Mouse (Mus musculus) heart, adult 11 months (tissue): ENCODE measurements around the gene Cldn19.

Experiments
- DNase-seq: peaks from one replicate; pipeline ENCODE4 v3.0.0; 2022

The Cldn19 gene

DNA sequence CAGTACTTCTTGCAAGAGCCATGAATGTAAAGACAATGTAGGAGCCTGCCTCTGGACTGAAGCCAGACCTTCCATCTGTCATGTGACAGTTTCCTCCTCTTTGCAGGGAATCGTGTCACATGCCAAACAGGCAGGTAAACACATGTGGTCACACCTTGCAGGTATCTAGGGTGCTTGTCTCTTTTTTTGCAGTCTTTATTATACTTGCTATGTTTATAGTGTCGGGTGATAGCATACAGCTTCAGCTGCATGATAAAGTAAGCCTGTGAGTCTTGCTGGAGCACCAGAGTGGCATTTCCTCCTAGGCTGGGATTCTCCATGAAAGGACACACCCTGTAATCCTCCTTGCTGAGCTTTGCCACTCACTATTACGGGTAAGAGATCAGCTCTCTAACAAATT is 46.6 kb downstream of the Cldn19 start:
- no peak for DNase-seq

DNA sequence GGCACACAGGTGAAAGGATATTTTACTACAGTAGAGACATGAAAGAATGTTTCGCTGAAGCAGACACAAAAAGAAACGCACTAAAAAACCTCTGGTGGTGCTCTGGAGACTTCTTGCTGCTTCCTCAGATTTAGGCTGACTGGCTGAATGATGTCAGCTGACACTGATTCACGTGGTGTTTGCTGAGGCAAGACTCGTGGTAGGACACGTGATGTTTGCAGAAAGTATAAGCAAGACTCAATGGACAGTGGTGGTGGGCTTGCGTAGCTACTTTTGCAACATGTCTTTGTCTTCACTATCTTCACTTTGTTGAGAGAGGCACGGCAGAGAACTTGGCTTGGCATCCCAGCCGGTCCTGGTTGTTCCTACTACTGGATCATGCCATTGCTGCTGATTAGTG is 48.1 kb downstream of the Cldn19 start:
- no peak for DNase-seq

DNA sequence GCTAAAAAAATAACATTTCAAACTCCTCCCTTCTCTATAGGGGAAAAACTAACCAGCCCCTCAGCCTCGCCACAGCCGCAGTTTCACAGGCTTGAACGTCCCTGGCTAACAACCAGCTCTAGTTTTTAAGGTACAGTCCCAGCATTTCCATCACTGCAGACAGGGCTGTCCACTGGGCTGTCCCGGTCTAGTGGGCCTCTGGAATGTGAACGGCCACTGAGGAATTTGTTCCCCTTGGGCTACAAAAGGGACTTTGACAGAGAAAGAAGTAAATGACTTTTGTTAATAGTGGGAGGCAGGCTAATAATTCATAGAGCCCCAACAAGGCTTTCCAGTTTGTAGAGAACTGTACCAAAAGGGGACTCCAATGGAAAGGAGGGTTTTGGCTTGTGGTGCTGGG is 50.2 kb downstream of the Cldn19 start:
- DNase-seq, result no peak
